Mouse (Mus musculus): ENCODE results near the gene Gm14862.
A peak's percentile ranks its signal among the peaks of the same experiment; 100 is the strongest.
"Not testable (repeated sequence)": the region's sequence is repeated elsewhere in the genome, so short reads cannot be mapped to it uniquely, and the experiment has no call there.

Gm14862 gene

DNA sequence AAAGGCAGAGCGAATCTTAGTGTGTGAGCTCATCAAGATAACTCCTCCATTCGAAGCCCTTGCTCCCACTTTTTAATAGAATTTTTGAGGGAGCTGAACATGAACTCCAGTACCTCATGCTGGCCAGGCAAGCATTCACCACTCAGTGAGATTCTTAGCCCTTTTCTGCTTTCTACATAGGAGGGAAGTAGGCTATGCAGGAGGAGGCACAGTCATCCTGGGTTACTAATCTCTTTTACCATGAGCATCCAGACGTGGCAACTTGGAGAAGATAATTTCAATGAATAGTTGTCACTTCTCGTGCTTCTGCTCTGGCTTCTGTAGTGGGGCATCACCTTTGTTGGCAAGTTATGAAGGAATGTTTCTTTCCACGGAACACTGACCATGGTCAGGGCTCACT is at the start of gene Gm14862:
Gene Gm14862, minus strand, starts transcription at position 134 of the 400 bp plus-strand sequence.
- no peak for DNase-seq (ENCODE audit: extremely low spot score)

DNA sequence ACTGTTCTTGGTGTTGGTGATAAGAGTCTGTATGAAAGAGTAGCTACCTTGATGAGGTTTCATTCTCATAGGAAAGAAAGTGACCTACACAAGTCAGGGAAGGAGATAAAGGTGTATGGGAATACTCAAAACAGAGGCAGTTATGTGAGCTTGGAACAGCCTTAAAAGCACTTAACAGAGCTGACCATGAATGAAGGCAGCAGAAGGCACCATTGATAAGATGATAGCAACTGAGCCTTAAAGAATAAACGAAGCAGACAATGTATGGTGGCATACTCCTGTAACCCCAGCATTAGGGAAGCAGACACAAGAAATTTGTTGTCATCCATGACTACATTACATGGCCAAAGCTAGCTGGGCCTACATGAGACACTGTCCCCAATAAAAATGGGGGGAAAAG is 46.8 kb upstream of the Gm14862 start:
- no peak for DNase-seq (ENCODE audit: extremely low spot score)

DNA sequence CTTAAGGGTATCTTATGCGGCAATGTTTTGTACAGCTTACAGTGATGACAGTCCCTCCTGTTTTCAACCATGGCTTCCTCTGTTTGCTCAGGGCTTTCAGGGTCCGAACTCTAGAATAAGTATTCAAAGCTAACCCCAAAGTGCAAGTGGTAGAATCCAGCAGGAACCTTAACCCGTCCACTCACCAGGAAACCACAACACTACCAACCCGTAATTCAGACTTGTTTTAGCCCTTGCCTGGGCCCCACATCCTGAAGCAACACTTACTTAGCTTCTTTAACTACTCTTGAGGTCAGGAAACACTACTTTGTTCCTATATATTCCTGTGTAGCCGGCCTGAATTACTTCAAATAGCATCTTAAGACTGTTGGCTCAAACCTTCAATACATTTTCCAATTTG is 46.1 kb upstream of the Gm14862 start:
- DNase-seq (ENCODE audit: extremely low spot score): no peak

GRCm38 (mm10) chrX:9298413-9298864 is 41.7 kb upstream of the Gm14862 start:
- DNase-seq (ENCODE audit: extremely low spot score): no peak

DNA sequence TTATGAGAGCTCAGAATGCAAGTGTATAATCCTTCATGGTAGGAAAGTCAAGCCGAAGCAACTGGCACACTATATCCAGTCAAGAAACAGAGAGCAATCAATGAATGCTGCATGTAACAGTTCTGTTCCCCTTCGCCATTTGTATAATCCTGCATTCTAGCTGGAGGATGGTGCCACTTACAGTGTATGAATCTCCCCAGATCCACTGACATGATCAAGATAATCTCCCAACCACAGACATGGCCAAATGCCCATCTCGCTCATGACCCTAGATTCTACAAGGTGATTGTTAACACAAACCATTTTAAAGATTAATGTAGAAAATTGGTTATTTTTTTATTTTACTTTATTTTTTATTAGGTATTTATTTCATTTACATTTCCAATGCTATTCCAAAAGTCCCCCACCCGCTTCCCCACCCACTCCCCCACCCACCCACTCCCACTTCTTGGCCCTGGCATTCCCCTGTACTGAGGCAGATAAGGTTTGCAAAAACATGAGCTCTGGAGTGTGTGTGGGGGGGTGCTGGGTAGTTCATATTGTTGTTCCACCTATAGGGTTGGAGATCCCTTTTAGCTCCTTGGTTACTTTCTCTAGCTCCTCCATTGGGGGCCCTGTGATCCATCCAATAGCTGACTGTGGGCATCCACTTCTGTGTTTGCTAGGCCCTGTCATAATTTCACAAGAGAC is 36.6 kb upstream of the Gm14862 start:
- not testable (repeated sequence) for DNase-seq (ENCODE audit: extremely low spot score)

GRCm38 (mm10) chrX:9283464-9283863 is 26.8 kb upstream of the Gm14862 start, which contains the start of gene H2al1m:
TSS of gene H2al1m (plus strand) at chrX:9283764.
- not testable (repeated sequence) for DNase-seq (ENCODE audit: extremely low spot score)

GRCm38 (mm10) chrX:9274321-9274720 is 17.6 kb upstream of the Gm14862 start:
- no peak for DNase-seq (ENCODE audit: extremely low spot score)

DNA sequence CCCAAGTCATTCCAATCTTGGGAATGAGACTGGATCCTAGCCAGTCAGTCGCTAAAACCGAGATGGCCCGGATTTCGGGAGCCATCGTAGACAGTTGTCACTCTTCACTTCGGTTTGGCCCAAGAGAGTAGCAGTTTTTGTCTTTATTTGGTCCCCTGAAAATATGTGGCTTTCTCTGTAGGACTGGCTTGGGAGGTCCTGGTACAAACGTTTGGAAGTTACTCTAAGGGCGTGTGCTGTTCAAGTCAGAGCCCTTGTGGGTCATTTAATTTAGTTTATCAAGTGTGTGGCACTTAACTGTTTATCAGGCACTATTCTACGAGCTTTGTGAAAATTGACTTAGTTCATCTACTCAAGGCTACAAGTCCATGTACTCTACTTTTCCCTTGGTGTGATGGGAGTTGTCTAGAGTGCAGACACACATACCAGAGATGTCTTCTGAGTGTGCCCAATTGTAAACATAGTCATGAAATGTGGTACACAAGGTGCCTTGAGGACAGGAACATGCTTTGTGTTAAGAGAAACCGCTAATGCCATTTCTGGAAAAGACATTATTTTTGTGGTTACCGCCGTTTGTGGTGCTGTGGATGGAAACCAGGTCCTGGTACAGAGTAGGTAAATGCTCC is 16.8 kb upstream of the Gm14862 start:
- no peak for DNase-seq (ENCODE audit: extremely low spot score)

DNA sequence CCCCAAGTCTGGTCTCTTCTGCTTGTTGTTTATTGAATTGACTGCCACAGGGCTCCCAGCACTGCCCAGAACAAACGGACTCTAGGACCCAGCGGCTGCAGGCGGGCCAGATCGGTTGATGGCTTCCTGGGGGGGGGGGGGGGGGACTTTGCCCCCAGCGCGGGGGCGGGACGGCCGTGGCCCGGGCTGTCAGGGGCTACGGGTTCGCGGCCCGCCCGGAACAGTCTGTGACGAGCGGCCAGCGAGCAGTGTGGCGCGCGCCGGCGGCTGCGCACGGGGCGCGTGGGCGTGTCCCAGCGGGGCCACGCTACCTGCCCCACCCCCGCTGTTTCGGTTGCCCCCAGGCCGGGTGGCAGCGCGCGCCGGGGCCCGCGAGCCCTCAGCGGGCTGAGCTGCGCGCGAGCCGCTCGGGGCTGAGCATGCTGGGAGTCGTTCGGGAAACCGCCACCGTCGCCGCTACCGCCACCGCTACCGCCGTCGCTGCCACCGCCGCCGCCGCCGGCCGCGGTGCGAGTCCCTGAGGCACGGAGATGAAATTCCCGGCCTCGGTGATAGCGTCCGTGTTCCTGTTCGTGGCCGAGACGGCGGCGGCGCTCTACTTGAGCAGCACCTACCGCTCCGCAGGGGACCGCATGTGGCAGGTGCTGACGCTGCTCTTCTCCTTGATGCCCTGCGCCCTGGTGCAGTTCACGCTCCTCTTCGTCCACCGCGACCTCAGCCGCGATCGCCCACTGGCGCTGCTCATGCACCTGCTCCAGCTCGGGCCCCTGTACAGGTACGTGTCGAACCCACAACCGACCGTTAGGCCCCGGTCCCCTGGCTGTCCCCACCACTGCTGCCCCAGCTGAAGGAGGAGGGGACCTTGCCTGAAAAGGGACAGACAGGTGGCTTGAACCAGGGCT is 16.0 kb upstream of the Gm14862 start, which contains the start of gene Xk:
Gene Xk, plus strand, starts transcription at position 297 of the 902 bp plus-strand sequence.
- DNase-seq (ENCODE audit: extremely low spot score): peak; percentile 57

DNA sequence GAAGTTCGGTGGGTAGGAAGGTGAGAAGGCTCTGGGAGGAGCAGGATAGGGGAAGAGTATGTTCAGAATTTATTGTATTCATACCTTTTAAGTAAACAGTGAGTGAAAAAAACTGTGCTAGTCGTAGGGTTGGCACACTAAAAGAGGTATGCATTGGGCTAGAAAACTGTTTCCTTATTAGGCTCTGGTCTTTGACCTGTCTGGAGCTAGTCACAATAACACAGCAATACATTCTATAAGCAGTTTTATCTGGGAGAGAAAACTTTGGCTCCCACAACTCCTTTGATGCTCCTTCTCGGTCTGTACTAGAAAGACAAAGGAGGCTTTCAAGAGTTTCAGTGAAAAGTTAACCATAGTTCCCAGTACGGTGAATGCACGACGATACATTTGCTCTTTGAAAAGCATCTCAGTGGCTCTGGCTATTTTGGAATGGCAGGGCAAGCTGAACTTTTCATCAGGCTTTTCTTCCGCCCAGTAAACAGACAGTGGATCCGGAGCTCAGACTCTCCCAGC is 15.3 kb upstream of the Gm14862 start:
- DNase-seq (ENCODE audit: extremely low spot score): no peak

GRCm38 (mm10) chrX:9271112-9271511 is 14.4 kb upstream of the Gm14862 start:
- DNase-seq (ENCODE audit: extremely low spot score): no peak

GRCm38 (mm10) chrX:9259267-9259666 is 2.6 kb upstream of the Gm14862 start:
- DNase-seq (ENCODE audit: extremely low spot score): no peak

DNA sequence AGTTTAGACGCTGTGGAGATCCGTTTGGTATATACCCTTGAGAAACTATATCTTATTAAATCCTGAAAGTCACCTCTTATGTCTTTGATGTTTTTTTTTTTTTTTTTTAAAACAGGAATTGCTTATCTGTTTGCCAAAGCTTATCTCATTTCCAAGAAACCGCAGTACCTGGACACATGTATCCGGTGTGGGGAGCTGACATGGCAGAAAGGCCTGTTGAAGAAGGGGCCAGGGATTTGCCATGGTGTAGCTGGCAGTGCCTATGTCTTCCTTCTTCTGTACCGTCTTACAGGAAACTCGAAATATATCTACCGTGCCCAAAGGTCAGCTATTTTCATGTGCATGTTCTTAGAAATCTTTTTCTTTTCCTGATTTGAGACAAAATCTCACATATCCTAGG is 1.1 kb upstream of the Gm14862 start:
- DNase-seq (ENCODE audit: extremely low spot score): no peak

- no peak for DNase-seq (ENCODE audit: extremely low spot score)
These were observed 1.8 kb downstream of the Gm14862 start for GRCm38 (mm10) chrX:9254901-9255300.

DNA sequence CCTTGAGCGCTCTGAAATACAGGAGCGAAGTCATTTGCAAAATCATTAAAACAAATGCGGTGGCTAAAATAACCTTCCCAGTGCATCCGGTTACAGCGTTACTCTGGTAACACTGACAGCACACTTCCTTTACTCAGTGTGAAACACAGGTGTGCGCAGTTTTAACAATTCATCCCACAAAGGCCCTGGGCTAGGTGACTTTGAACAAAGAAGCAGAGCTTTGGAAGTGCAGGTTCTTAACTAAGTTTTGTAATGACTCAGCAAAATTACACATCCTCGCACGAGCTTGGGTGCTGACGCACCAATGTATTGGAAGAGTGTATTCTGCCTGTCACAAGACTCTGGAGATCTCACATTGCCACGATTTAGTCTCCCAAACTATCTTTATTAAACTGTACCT is 2.7 kb downstream of the Gm14862 start:
- no peak for DNase-seq (ENCODE audit: extremely low spot score)

DNA sequence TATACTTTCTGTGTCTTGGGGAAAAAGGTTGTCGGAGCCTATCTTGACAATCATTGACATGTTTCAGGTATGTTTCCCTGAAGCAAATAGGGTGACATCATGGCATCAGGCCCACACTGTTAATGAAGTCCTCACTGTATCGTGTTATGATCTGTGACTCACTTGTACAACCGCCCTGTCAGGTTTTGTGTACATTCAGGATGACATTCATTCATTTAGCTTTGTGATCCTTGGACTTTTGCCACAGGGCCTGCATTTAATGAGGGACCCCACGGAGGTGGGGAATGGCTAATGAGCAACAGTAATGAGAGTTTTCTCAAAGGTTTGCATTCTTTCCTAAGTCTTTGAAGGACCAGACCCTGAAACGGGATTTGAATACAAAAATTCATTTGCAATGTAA is 7.8 kb downstream of the Gm14862 start:
- DNase-seq (ENCODE audit: extremely low spot score): no peak

DNA sequence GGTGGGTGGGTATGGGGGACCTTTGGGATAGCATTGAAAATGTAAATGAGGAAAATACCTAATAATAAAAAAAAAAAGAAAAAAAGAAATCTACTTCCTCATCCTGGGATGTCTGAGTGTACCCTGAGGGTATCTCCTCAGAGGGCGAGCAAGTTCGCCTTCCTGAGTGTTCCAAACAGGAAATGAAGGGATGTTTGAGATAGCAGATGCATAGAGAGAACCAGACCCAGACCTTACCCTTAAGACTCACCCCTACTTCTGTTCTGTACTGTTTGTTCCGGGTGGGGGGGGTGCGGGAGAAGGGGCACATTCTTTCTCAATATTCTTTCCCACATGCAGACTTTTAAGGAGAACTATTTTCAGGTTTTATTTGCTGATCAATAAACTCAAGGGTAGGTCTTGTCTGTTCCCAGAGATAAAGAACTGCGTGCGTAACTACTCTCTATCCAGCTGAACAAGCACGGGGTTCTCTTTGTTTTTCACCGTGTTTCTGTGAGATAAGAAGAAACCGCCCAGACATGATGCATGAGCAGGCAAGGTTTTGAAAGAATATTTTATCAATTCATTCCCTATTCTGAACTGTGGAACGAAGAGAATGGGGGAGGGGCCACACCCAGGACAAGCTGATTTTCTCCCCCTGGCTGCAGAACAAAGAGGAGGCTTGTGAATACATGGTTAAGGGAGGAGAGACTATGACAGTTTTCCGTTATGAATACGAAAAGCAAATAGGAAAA is 11.9 kb downstream of the Gm14862 start:
- no peak for DNase-seq (ENCODE audit: extremely low spot score)

DNA sequence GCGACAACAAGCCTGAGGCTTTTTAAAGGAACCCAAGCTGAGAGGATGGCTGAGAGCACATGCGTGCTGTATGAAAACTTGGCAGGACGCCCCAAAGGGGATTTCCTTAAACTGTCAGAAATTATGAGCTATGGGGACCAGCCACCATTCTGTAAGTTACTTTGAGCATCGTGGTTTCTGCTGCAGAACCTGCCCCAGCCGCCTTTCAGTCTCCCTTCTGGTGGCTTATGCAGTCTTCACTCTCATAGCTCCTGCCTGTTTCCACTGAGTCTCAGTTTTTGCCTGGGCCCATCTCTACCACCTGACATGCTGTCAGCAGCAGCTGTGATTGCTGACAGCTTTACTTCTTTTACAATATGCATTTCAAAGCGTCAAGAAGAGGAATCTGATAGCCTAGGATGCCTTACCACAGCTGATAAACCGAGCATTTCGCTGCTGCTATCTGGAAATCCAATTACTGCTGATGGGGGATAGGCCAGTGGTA is 13.3 kb downstream of the Gm14862 start:
- DNase-seq (ENCODE audit: extremely low spot score): no peak

- no peak for DNase-seq (ENCODE audit: extremely low spot score)
These were observed 15.7 kb downstream of the Gm14862 start for GRCm38 (mm10) chrX:9240737-9241591.

DNA sequence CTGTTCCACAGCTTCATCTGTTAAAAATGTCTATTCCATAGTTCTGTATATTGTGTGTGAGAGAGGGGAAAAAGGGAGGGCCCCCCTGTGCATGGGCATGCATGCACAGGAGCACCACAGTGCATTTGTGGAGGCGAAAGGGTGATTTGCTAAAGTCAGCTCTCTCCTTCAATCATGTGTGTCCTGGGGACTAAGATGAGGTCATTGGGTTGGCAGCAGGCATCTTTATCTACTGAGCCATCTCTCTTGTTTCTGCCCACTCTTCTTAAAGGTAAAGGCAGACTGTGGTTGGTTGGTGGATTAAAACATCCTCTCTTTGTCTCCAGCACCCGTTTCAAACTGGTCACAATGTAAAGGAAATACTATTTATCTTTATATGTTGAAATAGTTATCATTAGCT is 29.6 kb downstream of the Gm14862 start:
- no peak for DNase-seq (ENCODE audit: extremely low spot score)
